ENCODE assay signal across 8 mouse cellular contexts in genomic region chr7:43562651-43563070, GRCm38 (mm10). TPM values are rescaled to one million over a fixed set of nuclear protein-coding genes. Genes with fewer than 3 reads are reported as not detected.
DNase-seq lines count a peak whose midpoint lies in the region; ATAC-seq and TF ChIP-seq lines count a peak whose summit lies in the region.

No protein-coding gene starts in this region.

- no peak for ATAC-seq in lung, embryonic 14.5 days (ENCODE audit: insufficient read depth)
- ATAC-seq in hindbrain, embryonic 12.5 days (ENCODE audit: low FRiP score): peak; percentile 45; the same call in 1 of the 2 replicates
- ATAC-seq in liver, embryonic 16.5 days (ENCODE audit: low read depth): no peak

- H3K27me3 ChIP-seq in lung, embryonic 14.5 days (ENCODE audit: insufficient read depth, low read length): no peaks in the 10 kb centered on the region
- H3K27me3 ChIP-seq in hindbrain, embryonic 12.5 days: no peaks in the 10 kb centered on the region
- H3K27me3 ChIP-seq in liver, embryonic 16.5 days (ENCODE audit: control insufficient read depth, insufficient read depth, low read depth, low read length): no peaks in the 10 kb centered on the region

- H3K4me3 ChIP-seq in lung, embryonic 14.5 days (ENCODE audit: low read depth, low read length): peak overlapping the region; percentile 69
- peak overlapping the region; percentile 66 for H3K4me3 ChIP-seq in hindbrain, embryonic 12.5 days
- peak overlapping the region; percentile 65 for H3K4me3 ChIP-seq in liver, embryonic 16.5 days (ENCODE audit: low read depth, low read length)
- H3K4me3 ChIP-seq in olfactory bulb, adult 2 months (ENCODE audit: insufficient read depth, low read depth, low read length): peak overlapping the region; percentile 68

- no peak for TF ChIP-seq POLR2A in olfactory bulb, adult 2 months (IDR thresholded peaks at IDR 0.05; ENCODE audit: insufficient read depth, low read depth, low read length)

- no peaks in the 10 kb centered on the region for H3K9me3 ChIP-seq in lung, embryonic 14.5 days (ENCODE audit: low read depth, low read length)
- no peaks in the 10 kb centered on the region for H3K9me3 ChIP-seq in hindbrain, embryonic 12.5 days (replicated peaks)
- H3K9me3 ChIP-seq in liver, embryonic 16.5 days (replicated peaks; ENCODE audit: control insufficient read depth, low read length): no peaks in the 10 kb centered on the region

- peaks cover 21% of the 10 kb centered on the region; the same call in 1 of the 2 replicates for H3K36me3 ChIP-seq in lung, embryonic 14.5 days (ENCODE audit: insufficient read depth)
- peaks cover 27% of the 10 kb centered on the region for H3K36me3 ChIP-seq in hindbrain, embryonic 12.5 days
- H3K36me3 ChIP-seq in liver, embryonic 16.5 days (ENCODE audit: control insufficient read depth, insufficient read depth): no peaks in the 10 kb centered on the region

- TF ChIP-seq CTCF in lung, embryonic 14.5 days (IDR thresholded peaks at IDR 0.05; ENCODE audit: low read depth): no peak
- TF ChIP-seq CTCF in olfactory bulb, adult 2 months (IDR thresholded peaks at IDR 0.05; ENCODE audit: insufficient read depth, low read depth, low read length): no peak

- peak overlapping the region; percentile 86 for H3K4me2 ChIP-seq in lung, embryonic 14.5 days
- H3K4me2 ChIP-seq in hindbrain, embryonic 12.5 days (replicated peaks): peak overlapping the region; percentile 64
- H3K4me2 ChIP-seq in liver, embryonic 16.5 days (ENCODE audit: low read depth, low read length): peak overlapping the region; percentile 74

- H3K4me1 ChIP-seq in lung, embryonic 14.5 days (ENCODE audit: insufficient read depth): peaks cover 3% of the 10 kb centered on the region; the same call in 1 of the 2 replicates
- peaks cover 18% of the 10 kb centered on the region for H3K4me1 ChIP-seq in hindbrain, embryonic 12.5 days
- peaks cover 3% of the 10 kb centered on the region; the same call in 1 of the 2 replicates for H3K4me1 ChIP-seq in liver, embryonic 16.5 days (ENCODE audit: control insufficient read depth, low read depth, low read length)
- H3K4me1 ChIP-seq in olfactory bulb, adult 2 months (ENCODE audit: control insufficient read depth, insufficient read depth, low read length): peaks cover 10% of the 10 kb centered on the region

- peak; percentile 42 for DNase-seq in lung, embryonic 14.5 days
- no peak for DNase-seq in lung, postnatal 10 days
- DNase-seq in embryo, embryonic 10.5 days (ENCODE audit: low spot score): peak; percentile 62
- no peak for DNase-seq in layer of hippocampus, adult 11-12 months (ENCODE audit: low spot score)
- no peak for DNase-seq in c-Kit-positive CD71-positive TER-119-positive erythroid progenitor cells, embryonic 14.5 days (ENCODE audit: low spot score)

- H3K9ac ChIP-seq in lung, embryonic 14.5 days: peak overlapping the region; percentile 75
- peak overlapping the region; percentile 81 for H3K9ac ChIP-seq in hindbrain, embryonic 12.5 days
- H3K9ac ChIP-seq in liver, embryonic 16.5 days (ENCODE audit: low read depth, low read length): peak overlapping the region; percentile 40

- WGBS in lung, embryonic 14.5 days: under 1% methylated on average over 10 of the region's 10 CpGs
- WGBS in hindbrain, embryonic 12.5 days: under 1% methylated on average over 10 of the region's 10 CpGs
- WGBS in liver, embryonic 16.5 days (ENCODE audit: insufficient replicate concordance): 1% methylated on average over 10 of the region's 10 CpGs
- under 1% methylated on average over 10 of the region's 10 CpGs for WGBS in olfactory bulb, adult 2 months

- H3K27ac ChIP-seq in lung, embryonic 14.5 days (ENCODE audit: low read depth): peak overlapping the region; percentile 91
- peak overlapping the region; percentile 89 for H3K27ac ChIP-seq in hindbrain, embryonic 12.5 days
- H3K27ac ChIP-seq in liver, embryonic 16.5 days (ENCODE audit: low read length): 0 out of 2 replicates have a peak overlapping the region, but pooled peaks have one; percentile 33
- H3K27ac ChIP-seq in olfactory bulb, adult 2 months (ENCODE audit: insufficient read depth, low read depth, low read length): peak overlapping the region; percentile 4; the same call in 1 of the 2 replicates

RNA-seq across cellular contexts. Expression of gene Zfp658, which starts 0.6 kb away (rescaled TPM):
- 4.9 and 5.3 TPM in 2 replicates for polyA plus RNA-seq in lung, embryonic 14.5 days (2014; fragmentation: Nextera tagmentation; extraction: Ambion mirVana)
- 8.4 and 9.6 TPM in 2 replicates for polyA plus RNA-seq in hindbrain, embryonic 12.5 days (2016; fragmentation: Nextera tagmentation; extraction: Ambion mirVana)
- polyA plus RNA-seq in liver, embryonic 16.5 days (2015; fragmentation: Nextera tagmentation; extraction: Ambion mirVana): 0.19 and 0.29 TPM in 2 replicates
- polyA plus RNA-seq in olfactory bulb, adult 2 months (2012; ENCODE audit: insufficient read depth, insufficient read length, low replicate concordance, missing spikeins): not detected in 2 replicates

RNA-seq across cellular contexts. Expression of gene Zfp719, which starts 16.7 kb away (rescaled TPM):
- polyA plus RNA-seq in lung, embryonic 14.5 days (2014; fragmentation: Nextera tagmentation; extraction: Ambion mirVana): 14.6 and 15.1 TPM in 2 replicates
- 17.2 and 17.6 TPM in 2 replicates for polyA plus RNA-seq in hindbrain, embryonic 12.5 days (2016; fragmentation: Nextera tagmentation; extraction: Ambion mirVana)
- 1.8 and 2.2 TPM in 2 replicates for polyA plus RNA-seq in liver, embryonic 16.5 days (2015; fragmentation: Nextera tagmentation; extraction: Ambion mirVana)
- polyA plus RNA-seq in olfactory bulb, adult 2 months (2012; ENCODE audit: insufficient read depth, insufficient read length, low replicate concordance, missing spikeins): not detected in 2 replicates

RNA-seq across cellular contexts. Expression of gene Cd33, which starts 18.4 kb away (rescaled TPM):
- polyA plus RNA-seq in lung, embryonic 14.5 days (2014; fragmentation: Nextera tagmentation; extraction: Ambion mirVana): 1.8 and 2.0 TPM in 2 replicates
- polyA plus RNA-seq in hindbrain, embryonic 12.5 days (2016; fragmentation: Nextera tagmentation; extraction: Ambion mirVana): 0.70 and 1.4 TPM in 2 replicates
- 3.8 and 4.6 TPM in 2 replicates for polyA plus RNA-seq in liver, embryonic 16.5 days (2015; fragmentation: Nextera tagmentation; extraction: Ambion mirVana)
- polyA plus RNA-seq in olfactory bulb, adult 2 months (2012; ENCODE audit: insufficient read depth, insufficient read length, low replicate concordance, missing spikeins): not detected in 2 replicates

RNA-seq across cellular contexts. Expression of gene Zfp819, which starts 44.3 kb away (rescaled TPM):
- polyA plus RNA-seq in lung, embryonic 14.5 days (2014; fragmentation: Nextera tagmentation; extraction: Ambion mirVana): 0.23 and 0.33 TPM in 2 replicates
- 0.34 and 0.37 TPM in 2 replicates for polyA plus RNA-seq in hindbrain, embryonic 12.5 days (2016; fragmentation: Nextera tagmentation; extraction: Ambion mirVana)
- not detected in 2 replicates for polyA plus RNA-seq in liver, embryonic 16.5 days (2015; fragmentation: Nextera tagmentation; extraction: Ambion mirVana)
- polyA plus RNA-seq in olfactory bulb, adult 2 months (2012; ENCODE audit: insufficient read depth, insufficient read length, low replicate concordance, missing spikeins): not detected in 2 replicates

RNA-seq across cellular contexts. Expression of gene 4931406B18Rik, which starts 56.9 kb away (rescaled TPM):
- polyA plus RNA-seq in lung, embryonic 14.5 days (2014; fragmentation: Nextera tagmentation; extraction: Ambion mirVana): not detected in 2 replicates
- polyA plus RNA-seq in hindbrain, embryonic 12.5 days (2016; fragmentation: Nextera tagmentation; extraction: Ambion mirVana): not detected in 2 replicates
- polyA plus RNA-seq in liver, embryonic 16.5 days (2015; fragmentation: Nextera tagmentation; extraction: Ambion mirVana): not detected in 2 replicates
- polyA plus RNA-seq in olfactory bulb, adult 2 months (2012; ENCODE audit: insufficient read depth, insufficient read length, low replicate concordance, missing spikeins): not detected in 2 replicates

Comparison
In these comparisons a context has a peak if more than half of its experiments do, and no peak if none do; other contexts are left out.
1. DNase-seq: peak in lung, embryonic 14.5 days (single experiment) and embryo, embryonic 10.5 days (single experiment); none in lung, postnatal 10 days (single experiment), layer of hippocampus, adult 11-12 months (single experiment) and c-Kit-positive CD71-positive TER-119-positive erythroid progenitor cells, embryonic 14.5 days (single experiment).
2. H3K27ac ChIP-seq: peak in every context shown above with its lines; median percentile 91 in lung, embryonic 14.5 days; 89 in hindbrain, embryonic 12.5 days; 33 in liver, embryonic 16.5 days; 4 in olfactory bulb, adult 2 months.
3. Peak in every context shown above with its lines, with median percentiles within 50 percentile points of each other: H3K4me2 ChIP-seq, H3K4me3 ChIP-seq and H3K9ac ChIP-seq.